Mouse (Mus musculus): ENCODE measurements around the gene Plekhm2.

DNA sequence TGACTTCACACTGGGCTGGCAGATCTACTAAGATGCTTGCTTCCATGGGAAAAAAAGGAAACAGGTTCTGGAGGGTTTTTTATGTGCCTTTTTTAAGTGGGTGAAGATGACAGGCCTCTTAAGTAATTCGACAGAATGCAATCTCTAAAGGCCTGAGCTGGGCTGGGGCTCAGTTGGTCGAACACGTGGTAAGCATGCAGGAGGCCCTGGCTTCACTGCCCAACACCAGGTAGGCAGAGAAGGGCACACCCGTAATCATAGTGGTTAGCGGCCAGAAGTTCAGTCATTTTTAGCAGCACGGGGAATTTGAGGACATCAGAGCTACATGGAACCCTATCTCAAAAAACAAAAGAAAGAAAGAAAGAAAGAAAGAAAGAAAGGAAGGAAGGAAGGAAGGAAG is 10.2 kb downstream of the Plekhm2 start:
- TF ChIP-seq CTCF (IDR thresholded peaks at IDR 0.05; ENCODE audit: low read depth) (no peak), EP300 (IDR thresholded peaks at IDR 0.05; ENCODE audit: low read depth) (no peak)
